Mouse (Mus musculus) embryo, embryonic 10.5 days (tissue): ENCODE results near the gene Ddr2.
A peak's percentile ranks its signal among the peaks of the same experiment; 100 is the strongest.
"Not testable (repeated sequence)": the region's sequence is repeated elsewhere in the genome, so short reads cannot be mapped to it uniquely, and the experiment has no call there.

Experiments used
- DNase-seq: peaks from one replicate; pipeline ENCODE4 v3.0.0-alpha.2; 2015; ENCODE audit warnings: low spot score

Gene Ddr2

DNA sequence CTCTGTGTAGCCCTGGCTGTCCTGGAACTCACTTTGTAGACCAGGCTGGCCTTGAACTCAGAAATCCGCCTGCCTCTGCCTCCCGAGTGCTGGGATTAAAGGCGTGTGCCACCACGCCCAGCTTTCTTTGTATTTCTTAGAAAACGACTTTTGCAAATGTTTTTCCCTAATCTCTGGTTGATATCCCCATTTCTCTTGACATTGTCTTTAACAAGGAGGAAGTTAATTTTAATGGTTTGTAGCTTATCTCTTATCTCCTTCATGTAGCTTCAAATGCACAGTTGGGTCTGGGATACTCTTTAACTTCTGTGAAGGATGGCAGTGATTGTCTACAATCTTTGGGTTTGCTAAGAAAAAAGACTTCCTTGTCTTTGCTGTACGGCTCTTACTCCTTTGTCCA is 7.7 kb downstream of the Ddr2 start:
- DNase-seq, result not testable (repeated sequence)

- DNase-seq, result no peak
These were observed 23.9 kb downstream of the Ddr2 start for GRCm38 (mm10) chr1:170086631-170087030.

DNA sequence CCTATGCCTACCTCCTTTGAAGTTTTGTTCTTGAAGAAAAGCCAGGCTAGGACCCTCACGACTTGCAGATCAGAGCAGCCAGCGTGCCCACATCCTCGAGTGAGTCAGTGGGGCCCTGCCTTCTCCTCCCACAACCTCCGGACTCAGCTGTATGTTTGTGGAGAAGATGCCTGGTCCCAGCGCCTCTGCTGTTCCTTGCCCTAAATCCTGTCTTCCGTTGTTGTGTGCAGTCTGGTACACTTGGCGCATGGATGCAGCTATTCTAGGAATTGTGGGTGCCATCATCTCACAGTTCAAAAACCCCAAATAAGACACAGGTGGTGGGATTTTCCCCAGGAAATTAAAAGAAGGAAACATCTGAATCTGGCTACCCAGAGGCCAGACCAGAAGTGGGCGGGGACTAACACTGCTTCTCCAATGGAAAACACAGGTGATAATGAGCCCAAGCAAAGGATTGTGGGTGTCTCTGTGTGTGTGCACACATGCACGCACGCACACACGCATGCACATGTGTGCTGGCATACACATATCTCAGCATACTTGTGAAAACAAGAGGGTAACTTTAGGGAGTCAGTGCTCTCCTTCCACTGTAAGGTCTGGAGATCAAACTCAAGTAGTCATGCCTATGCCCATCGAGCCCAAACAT is 26.3 kb downstream of the Ddr2 start:
- DNase-seq, result no peak

- DNase-seq, result no peak
These were observed 29.7 kb downstream of the Ddr2 start for GRCm38 (mm10) chr1:170080907-170081306.

DNA sequence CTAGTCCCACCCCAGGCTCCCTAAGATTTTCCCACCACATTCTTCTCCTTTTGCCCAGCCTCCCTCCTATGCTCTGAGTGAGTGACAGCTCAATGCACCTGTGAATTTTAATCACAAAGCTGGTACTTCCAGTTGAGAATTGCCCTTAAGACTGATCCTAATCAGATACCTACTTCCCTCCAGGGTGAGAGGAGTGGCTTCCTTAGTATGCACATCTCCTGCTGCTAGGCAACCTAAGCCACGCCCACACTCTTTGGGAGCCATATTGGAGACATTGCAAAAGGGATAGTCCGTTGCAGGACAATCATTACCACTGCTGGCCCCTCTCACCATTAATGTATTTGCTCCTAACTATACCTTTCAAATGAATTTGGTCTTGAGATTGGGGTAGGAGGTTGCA is 31.1 kb downstream of the Ddr2 start:
- no peak for DNase-seq

- DNase-seq, result no peak
These were observed 34.2 kb downstream of the Ddr2 start for GRCm38 (mm10) chr1:170076339-170076738.

- no peak for DNase-seq
These were observed 36.8 kb downstream of the Ddr2 start for GRCm38 (mm10) chr1:170073768-170074167.

- no peak for DNase-seq
These were observed 41.4 kb downstream of the Ddr2 start for GRCm38 (mm10) chr1:170069143-170069542.

- DNase-seq, result no peak
These were observed 44.6 kb downstream of the Ddr2 start for GRCm38 (mm10) chr1:170065931-170066330.

GRCm38 (mm10) chr1:170065009-170065408 is 45.6 kb downstream of the Ddr2 start:
- DNase-seq, result no peak

GRCm38 (mm10) chr1:170064083-170064494 is 46.5 kb downstream of the Ddr2 start:
- peak; percentile 21 for DNase-seq

- DNase-seq, result no peak
These were observed 50.3 kb downstream of the Ddr2 start for GRCm38 (mm10) chr1:170060214-170060613.

DNA sequence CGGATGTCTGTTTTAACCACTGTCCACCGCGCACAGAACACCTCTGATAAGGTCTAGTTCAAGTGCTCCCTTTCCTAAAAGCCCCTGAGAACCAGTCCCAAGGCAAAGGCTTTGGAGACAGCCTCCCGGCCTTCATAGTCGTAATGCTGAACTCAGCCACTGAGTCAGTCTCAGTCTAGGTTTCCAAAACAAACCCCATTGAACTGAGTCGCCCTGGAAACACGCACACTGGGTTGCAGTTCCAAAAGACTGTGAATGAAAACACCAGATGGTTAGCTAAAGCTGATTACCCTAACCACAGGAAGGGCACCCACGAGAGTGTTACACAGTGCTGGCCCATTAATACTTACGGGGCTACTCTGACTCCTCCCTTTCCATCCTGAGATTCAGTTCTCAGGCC is 51.2 kb downstream of the Ddr2 start:
- no peak for DNase-seq

GRCm38 (mm10) chr1:170058051-170058450 is 52.5 kb downstream of the Ddr2 start:
- DNase-seq, result no peak

DNA sequence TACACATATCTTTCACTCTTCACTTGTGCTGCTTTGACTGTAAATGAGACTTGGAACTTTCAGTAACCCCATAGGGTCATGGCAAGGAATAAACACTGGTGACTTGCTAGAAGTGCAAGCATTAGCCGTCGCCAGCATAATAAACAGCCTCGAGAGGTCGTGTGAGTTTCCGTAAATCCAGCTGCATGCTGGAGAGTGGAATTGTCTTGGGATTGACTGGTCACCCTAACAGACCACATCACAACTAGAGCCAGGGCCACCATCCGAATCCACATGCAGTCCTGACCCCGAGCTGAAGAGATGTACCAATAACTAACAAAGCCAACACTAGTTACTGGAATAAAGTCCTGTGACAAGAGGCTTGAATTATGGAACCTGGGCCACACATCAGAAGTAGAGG is 53.0 kb downstream of the Ddr2 start:
- no peak for DNase-seq

GRCm38 (mm10) chr1:170056921-170057320 is 53.6 kb downstream of the Ddr2 start:
- DNase-seq, result no peak

DNA sequence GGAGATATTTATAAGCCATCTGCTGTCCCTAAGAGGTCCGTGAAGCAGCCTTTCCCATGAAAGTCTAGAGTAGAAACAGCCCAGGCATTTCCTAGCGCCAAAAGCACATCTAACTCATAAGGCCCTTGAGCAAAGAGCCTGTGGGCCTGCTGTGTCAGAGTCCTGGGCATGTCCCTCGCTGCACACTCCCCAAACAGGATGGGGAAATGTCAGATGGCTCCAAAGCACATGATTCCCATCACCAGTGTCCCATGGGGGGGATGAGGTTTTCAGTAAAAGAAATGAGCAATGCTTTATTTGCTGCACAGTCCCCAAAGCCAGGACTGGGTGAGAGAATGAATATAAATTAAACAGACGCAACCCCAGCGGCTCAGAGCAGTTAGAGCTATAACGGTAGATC is 54.3 kb downstream of the Ddr2 start:
- DNase-seq, result no peak

- no peak for DNase-seq
These were observed 58.0 kb downstream of the Ddr2 start for GRCm38 (mm10) chr1:170052469-170053065.

- DNase-seq, result no peak
These were observed 58.9 kb downstream of the Ddr2 start for GRCm38 (mm10) chr1:170051631-170052177.

GRCm38 (mm10) chr1:170048434-170048833 is 62.1 kb downstream of the Ddr2 start:
- DNase-seq, result no peak

- no peak for DNase-seq
These were observed 65.7 kb downstream of the Ddr2 start for GRCm38 (mm10) chr1:170044726-170045471.

DNA sequence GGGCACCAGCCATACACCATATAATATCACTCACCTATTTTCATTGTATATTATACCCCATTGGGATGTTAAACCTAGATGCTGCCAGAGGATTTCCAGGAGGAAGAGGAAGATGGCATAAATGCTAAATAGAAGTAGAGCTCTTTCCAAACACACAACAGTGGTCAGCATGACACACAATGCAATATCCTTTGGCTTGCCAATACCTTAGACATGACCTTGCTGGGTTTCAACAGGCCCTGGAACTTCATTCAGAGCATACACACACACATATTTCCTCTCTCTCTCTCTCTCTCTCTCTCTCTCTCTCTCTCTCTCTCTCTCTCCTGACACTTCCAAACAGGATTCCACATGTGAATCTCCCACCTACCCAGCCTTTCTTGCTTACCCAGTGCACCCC is 66.8 kb downstream of the Ddr2 start:
- no peak for DNase-seq

- no peak for DNase-seq
These were observed 67.6 kb downstream of the Ddr2 start for GRCm38 (mm10) chr1:170042996-170043395.
